Comparison of ENCODE assay signal across 8 mouse cellular contexts in genomic region chr11:68901351-68902046, GRCm38 (mm10). TPM values are rescaled to one million over a fixed set of nuclear protein-coding genes. Genes with fewer than 3 reads are reported as not detected.
A peak's percentile ranks its signal among the peaks of the same experiment; 100 is the strongest.
DNase-seq lines count a peak whose midpoint lies in the region; ATAC-seq and TF ChIP-seq lines count a peak whose summit lies in the region.

TSS of gene Rpl26 (plus strand) at chr11:68901583.

- H3K4me3 ChIP-seq in forebrain, embryonic 10.5 days = peak within 1 kb of the TSS; percentile 97
- H3K4me3 ChIP-seq in heart, embryonic 15.5 days = peak within 1 kb of the TSS; percentile 97
- peak within 1 kb of the TSS; percentile 93 to 95 for H3K4me3 ChIP-seq in liver, embryonic 14.5 days (ENCODE audit: insufficient read depth in 1 of 2, low read depth in 2 of 2, low read length in 2 of 2)
- peak within 1 kb of the TSS; percentile 95 for H3K4me3 ChIP-seq in neural tube, embryonic 11.5 days (ENCODE audit: low read depth, low read length)
- H3K4me3 ChIP-seq in stomach, postnatal 0 days (ENCODE audit: low read depth, low read length) = peak within 1 kb of the TSS; percentile 93

- H3K36me3 ChIP-seq in forebrain, embryonic 10.5 days (replicated peaks) = peaks cover 42% of the 10 kb centered on the region
- H3K36me3 ChIP-seq in heart, embryonic 15.5 days = peaks cover 38% of the 10 kb centered on the region
- peaks cover 35% of the 10 kb centered on the region for H3K36me3 ChIP-seq in liver, embryonic 14.5 days (replicated peaks; ENCODE audit: control insufficient read depth, insufficient read depth, low read depth)
- peaks cover 15% of the 10 kb centered on the region for H3K36me3 ChIP-seq in neural tube, embryonic 11.5 days (ENCODE audit: control insufficient read depth, insufficient read depth, low read length)
- peaks cover 3% of the 10 kb centered on the region; the same call in 1 of the 2 replicates for H3K36me3 ChIP-seq in stomach, postnatal 0 days (ENCODE audit: control insufficient read depth, insufficient read depth, low read length)

- no peaks in the 10 kb centered on the region; the same call in 1 of the 2 replicates for H3K27me3 ChIP-seq in forebrain, embryonic 10.5 days (ENCODE audit: poor library complexity, severe bottlenecking)
- H3K27me3 ChIP-seq in heart, embryonic 15.5 days = peaks cover 3% of the 10 kb centered on the region; the same call in 1 of the 2 replicates
- H3K27me3 ChIP-seq in liver, embryonic 14.5 days (ENCODE audit: control insufficient read depth, insufficient read depth, low read length) = no peaks in the 10 kb centered on the region
- H3K27me3 ChIP-seq in neural tube, embryonic 11.5 days (ENCODE audit: control insufficient read depth, insufficient read depth, low read length) = no peaks in the 10 kb centered on the region
- no peaks in the 10 kb centered on the region for H3K27me3 ChIP-seq in stomach, postnatal 0 days (ENCODE audit: control insufficient read depth, insufficient read depth, low read length)

- peak; percentile 89 for TF ChIP-seq EP300 in liver, embryonic 14.5 days (IDR thresholded peaks at IDR 0.05; ENCODE audit: low read depth)
- TF ChIP-seq EP300 in stomach, postnatal 0 days (optimal IDR thresholded peaks at IDR 0.05) = peak; percentile 100

- peak; percentile 88 for ATAC-seq in heart, embryonic 15.5 days (replicated peaks; ENCODE audit: insufficient number of reproducible peaks, insufficient read depth, low FRiP score, low read depth)
- peak; percentile 85 for ATAC-seq in liver, embryonic 14.5 days (ENCODE audit: insufficient read depth)
- peak; percentile 90 for ATAC-seq in neural tube, embryonic 11.5 days (ENCODE audit: insufficient read depth, low FRiP score, low TSS enrichment)
- ATAC-seq in stomach, postnatal 0 days (ENCODE audit: low FRiP score, low TSS enrichment) = peak; percentile 90

- peaks cover 16% of the 10 kb centered on the region for H3K4me1 ChIP-seq in forebrain, embryonic 10.5 days
- H3K4me1 ChIP-seq in heart, embryonic 15.5 days (replicated peaks) = peaks cover 12% of the 10 kb centered on the region
- peaks cover 21 to 35% of the 10 kb centered on the region in 2 experiments for H3K4me1 ChIP-seq in liver, embryonic 14.5 days (replicated peaks; ENCODE audit: control insufficient read depth in 2 of 2, insufficient read depth in 2 of 2, low read length in 1 of 2)
- H3K4me1 ChIP-seq in neural tube, embryonic 11.5 days (ENCODE audit: control insufficient read depth, insufficient read depth, low read length) = peaks cover 5% of the 10 kb centered on the region
- no peaks in the 10 kb centered on the region for H3K4me1 ChIP-seq in stomach, postnatal 0 days (replicated peaks; ENCODE audit: control insufficient read depth, insufficient read depth)

- peak within 1 kb of the TSS; percentile 98 for H3K27ac ChIP-seq in forebrain, embryonic 10.5 days
- peak within 1 kb of the TSS; percentile 91 for H3K27ac ChIP-seq in heart, embryonic 15.5 days
- peak within 1 kb of the TSS; percentile 75 for H3K27ac ChIP-seq in liver, embryonic 14.5 days
- H3K27ac ChIP-seq in neural tube, embryonic 11.5 days (ENCODE audit: low read depth, low read length) = peak within 1 kb of the TSS; percentile 85
- H3K27ac ChIP-seq in stomach, postnatal 0 days (replicated peaks) = peak within 1 kb of the TSS; percentile 93

- under 1% methylated on average over 52 of the region's 52 CpGs for WGBS in forebrain, embryonic 10.5 days
- 1% methylated on average over 52 of the region's 52 CpGs for WGBS in heart, embryonic 15.5 days
- WGBS in liver, embryonic 14.5 days (ENCODE audit: insufficient replicate concordance) = under 1% methylated on average over 52 of the region's 52 CpGs
- WGBS in neural tube, embryonic 11.5 days = under 1% methylated on average over 52 of the region's 52 CpGs
- under 1% methylated on average over 52 of the region's 52 CpGs for WGBS in stomach, postnatal 0 days

- H3K9ac ChIP-seq in heart, embryonic 15.5 days = peak within 1 kb of the TSS; percentile 94
- H3K9ac ChIP-seq in liver, embryonic 14.5 days (replicated peaks) = peak within 1 kb of the TSS; percentile 100
- peak within 1 kb of the TSS; percentile 99 for H3K9ac ChIP-seq in neural tube, embryonic 11.5 days (ENCODE audit: low read length)
- peak within 1 kb of the TSS; percentile 99 for H3K9ac ChIP-seq in stomach, postnatal 0 days (ENCODE audit: low read length)

- peak within 1 kb of the TSS; percentile 83 for H3K4me2 ChIP-seq in heart, embryonic 15.5 days
- H3K4me2 ChIP-seq in liver, embryonic 14.5 days (ENCODE audit: low read depth) = peak within 1 kb of the TSS; percentile 72
- H3K4me2 ChIP-seq in neural tube, embryonic 11.5 days (ENCODE audit: low read depth) = peak within 1 kb of the TSS; percentile 79
- H3K4me2 ChIP-seq in stomach, postnatal 0 days (replicated peaks; ENCODE audit: low read depth) = peak within 1 kb of the TSS; percentile 67

- no peaks in the 10 kb centered on the region for H3K9me3 ChIP-seq in forebrain, embryonic 10.5 days
- no peaks in the 10 kb centered on the region for H3K9me3 ChIP-seq in heart, embryonic 15.5 days (replicated peaks)
- H3K9me3 ChIP-seq in liver, embryonic 14.5 days (ENCODE audit: control insufficient read depth, low read length) = no peaks in the 10 kb centered on the region
- H3K9me3 ChIP-seq in neural tube, embryonic 11.5 days (ENCODE audit: control insufficient read depth, low read length) = no peaks in the 10 kb centered on the region
- H3K9me3 ChIP-seq in stomach, postnatal 0 days (ENCODE audit: control insufficient read depth, low read length) = no peaks in the 10 kb centered on the region

- peak; percentile 100 for TF ChIP-seq CTCF in liver, embryonic 14.5 days (IDR thresholded peaks at IDR 0.05; ENCODE audit: low read depth)
- peak; percentile 99 for TF ChIP-seq CTCF in stomach, postnatal 0 days (IDR thresholded peaks at IDR 0.05; ENCODE audit: low read depth)

- DNase-seq in CD8-positive naive resting alpha-beta T cell, adult 2 months (ENCODE audit: low read depth in 2 of 2, low spot score in 2 of 2) = peak; percentile 96 to 99
- DNase-seq in c-Kit-positive CD71-negative TER-119-negative erythroid progenitor cells, embryonic 14.5 days (ENCODE audit: low read depth) = peak; percentile 100
- DNase-seq in forebrain, embryonic 10.5 days (ENCODE audit: extremely low spot score, low spot score) = peak; percentile 99
- DNase-seq in kidney, postnatal 25 days = peak; percentile 99
- DNase-seq in liver, embryonic 14.5 days (ENCODE audit: low read depth in 3 of 3, low spot score in 3 of 3) = peak; percentile 99 to 100 (median 99)
- peak; percentile 99 for DNase-seq in neural tube, embryonic 11.5 days (ENCODE audit: low spot score)
- DNase-seq in stomach, postnatal 0 days (ENCODE audit: low spot score) = peak; percentile 98

RNA-seq across cellular contexts. Expression of gene Rpl26, which starts in this region (rescaled TPM):
- 1,077 and 1,081 TPM in 2 replicates for polyA plus RNA-seq in forebrain, embryonic 10.5 days (2016; fragmentation: Nextera tagmentation; extraction: Ambion mirVana)
- 507 and 557 TPM in 2 replicates for polyA plus RNA-seq in heart, embryonic 15.5 days (2015; fragmentation: Nextera tagmentation; extraction: Ambion mirVana)
- 1,827 and 1,859 TPM in 2 replicates for polyA plus RNA-seq in liver, embryonic 14.5 days (2012; rRNA removed)
- polyA plus RNA-seq in liver, embryonic 14.5 days (2014; fragmentation: Nextera tagmentation; extraction: Ambion mirVana) = 829 and 850 TPM in 2 replicates
- 822 and 906 TPM in 2 replicates for polyA plus RNA-seq in neural tube, embryonic 11.5 days (2014; fragmentation: Nextera tagmentation; extraction: Ambion mirVana)
- 856 and 899 TPM in 2 replicates for polyA plus RNA-seq in stomach, postnatal 0 days (2015; fragmentation: Nextera tagmentation; extraction: Ambion mirVana)

Comparison
In these comparisons a context has a peak if more than half of its experiments do, and no peak if none do; other contexts are left out.
1. Peak in every context shown above with its lines: DNase-seq, ATAC-seq, H3K4me3 ChIP-seq and H3K27ac ChIP-seq.